Mouse (Mus musculus) right cerebral cortex, postnatal 14 days (tissue): ENCODE data around the gene Zcchc2.
A peak's percentile ranks its signal among the peaks of the same experiment; 100 is the strongest.

Experiments
- DNase-seq: peaks from one replicate; pipeline ENCODE4 v3.0.0; 2022

The Zcchc2 gene

DNA sequence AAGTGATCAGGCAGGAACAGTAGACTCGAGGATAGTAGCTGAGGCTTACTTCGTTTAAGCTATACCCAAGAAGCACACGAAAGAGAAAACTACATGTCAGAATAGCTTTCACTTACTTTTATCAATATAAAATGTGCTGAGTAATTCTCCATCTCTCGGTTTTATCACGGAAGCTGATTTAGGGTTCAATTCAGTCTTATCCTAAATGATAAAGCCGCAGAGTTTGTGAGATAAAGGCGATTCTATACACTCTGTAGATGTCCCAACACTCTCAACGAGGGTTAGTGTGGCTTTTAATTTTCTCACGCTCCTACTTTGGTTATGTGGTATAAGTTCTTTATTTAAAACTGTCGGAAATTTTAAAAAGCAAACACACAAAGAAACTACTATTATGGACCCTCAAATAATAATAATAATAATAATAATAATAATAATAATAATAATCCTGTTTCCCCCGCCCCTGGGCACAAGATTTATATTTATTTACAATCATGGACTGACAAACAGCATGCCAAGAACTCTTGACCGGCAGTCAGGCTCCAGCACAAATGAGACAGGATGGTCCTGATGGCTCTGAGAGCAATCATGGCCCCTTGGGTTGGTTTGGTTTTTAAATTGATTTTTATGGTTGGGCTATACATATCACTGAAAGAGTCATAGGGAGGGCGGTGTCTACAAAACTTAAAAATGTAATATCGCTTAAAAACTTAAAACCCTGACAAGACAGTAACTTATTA is 1.1 kb upstream of the Zcchc2 start:
- DNase-seq = no peak

DNA sequence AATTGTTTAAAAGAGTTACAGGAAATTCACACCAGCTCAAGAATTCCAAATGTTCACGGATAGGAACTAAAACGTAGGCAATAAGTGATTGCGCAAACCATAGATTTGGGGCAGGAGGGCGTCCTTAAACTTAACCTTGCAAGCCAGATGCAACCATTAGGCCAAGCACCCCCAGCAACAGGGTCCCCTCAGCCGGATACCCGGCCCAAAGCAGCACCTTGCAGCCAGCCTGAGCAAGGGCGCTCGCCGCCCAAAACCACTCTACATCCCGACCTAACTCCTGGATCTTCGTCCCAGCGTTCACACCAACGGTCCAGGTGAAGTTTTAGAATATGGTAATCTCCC is 594 bp upstream of the Zcchc2 start:
- no peak for DNase-seq

DNA sequence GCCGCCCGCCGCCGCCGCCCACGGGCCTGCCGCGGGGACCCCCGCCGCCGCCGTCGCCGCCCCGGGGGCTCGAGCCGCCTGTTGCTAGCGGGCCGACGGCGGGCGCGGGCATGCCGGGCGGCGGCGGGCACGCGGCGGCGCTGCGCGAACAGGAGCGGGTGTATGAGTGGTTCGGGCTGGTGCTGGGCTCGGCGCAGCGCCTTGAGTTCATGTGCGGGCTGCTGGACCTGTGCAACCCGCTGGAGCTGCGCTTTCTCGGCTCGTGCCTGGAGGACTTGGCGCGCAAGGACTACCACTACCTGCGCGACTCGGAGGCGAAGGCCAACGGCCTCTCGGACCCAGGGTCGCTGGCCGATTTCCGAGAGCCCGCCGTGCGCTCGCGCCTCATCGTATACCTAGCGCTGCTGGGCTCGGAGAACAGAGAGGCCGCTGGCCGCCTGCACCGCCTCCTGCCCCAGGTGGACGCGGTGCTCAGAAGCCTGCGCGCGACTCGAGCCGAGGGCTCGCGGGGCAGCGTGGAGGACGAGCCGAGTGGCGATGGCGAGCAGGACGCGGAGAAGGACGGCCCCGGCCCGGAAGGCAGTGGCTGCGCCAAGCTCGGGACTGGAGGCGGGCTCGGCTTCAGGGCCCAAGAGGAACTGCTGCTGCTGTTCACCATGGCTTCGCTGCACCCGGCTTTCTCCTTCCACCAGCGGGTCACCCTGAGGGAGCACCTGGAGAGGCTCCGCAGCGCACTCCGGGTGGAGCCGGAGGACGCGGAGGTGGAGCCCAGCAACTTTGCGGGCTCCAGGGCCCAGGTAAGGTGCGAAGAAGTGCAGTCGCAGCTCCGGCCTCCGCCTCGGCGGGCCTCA is 930 bp downstream of the Zcchc2 start:
- peak; percentile 70 for DNase-seq

DNA sequence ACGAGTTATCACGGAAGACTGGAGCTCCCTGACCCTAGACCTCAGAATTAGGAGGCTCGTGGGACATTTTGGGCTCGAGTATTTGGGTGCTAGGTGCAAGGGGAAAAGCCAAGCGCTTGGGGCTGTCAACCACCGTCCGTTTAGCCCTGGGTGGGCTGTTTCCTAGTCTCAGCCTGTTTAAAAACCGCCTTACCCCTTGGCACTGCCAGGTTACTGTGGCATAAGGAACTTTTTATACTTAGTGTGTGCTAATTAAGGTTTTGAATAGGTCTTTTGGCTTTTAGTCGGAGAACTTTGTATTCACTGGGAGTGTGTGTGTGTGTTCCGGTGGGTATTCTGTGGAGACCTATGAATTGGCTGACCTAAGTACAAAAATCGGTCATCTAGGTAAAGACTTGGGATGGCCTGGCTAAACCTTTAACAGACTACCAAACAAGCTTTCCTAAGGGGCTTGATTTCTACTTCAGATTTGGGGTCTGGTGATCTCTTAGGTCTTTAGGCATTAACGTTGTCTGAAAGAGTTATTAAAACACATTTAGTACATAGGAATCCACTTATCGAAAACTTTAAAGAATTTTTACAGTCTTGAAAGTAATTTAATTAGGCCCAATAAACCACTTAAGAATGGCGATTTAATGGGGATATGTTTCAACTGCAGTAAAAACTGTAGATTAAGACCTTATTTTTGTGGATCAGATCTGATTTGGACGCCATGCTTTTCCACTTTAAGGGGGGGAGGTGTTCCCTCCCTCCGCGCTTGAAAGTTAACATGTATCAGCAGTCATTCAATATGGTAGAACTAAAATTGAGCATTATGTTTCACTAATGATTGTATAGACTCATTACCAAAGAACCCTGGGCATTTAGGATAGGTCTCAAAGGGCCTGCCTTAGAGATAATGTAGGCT is 2.0 kb downstream of the Zcchc2 start:
- DNase-seq = no peak

GRCm38 (mm10) chr1:105993196-105993595 is 3.0 kb downstream of the Zcchc2 start:
- DNase-seq = no peak

DNA sequence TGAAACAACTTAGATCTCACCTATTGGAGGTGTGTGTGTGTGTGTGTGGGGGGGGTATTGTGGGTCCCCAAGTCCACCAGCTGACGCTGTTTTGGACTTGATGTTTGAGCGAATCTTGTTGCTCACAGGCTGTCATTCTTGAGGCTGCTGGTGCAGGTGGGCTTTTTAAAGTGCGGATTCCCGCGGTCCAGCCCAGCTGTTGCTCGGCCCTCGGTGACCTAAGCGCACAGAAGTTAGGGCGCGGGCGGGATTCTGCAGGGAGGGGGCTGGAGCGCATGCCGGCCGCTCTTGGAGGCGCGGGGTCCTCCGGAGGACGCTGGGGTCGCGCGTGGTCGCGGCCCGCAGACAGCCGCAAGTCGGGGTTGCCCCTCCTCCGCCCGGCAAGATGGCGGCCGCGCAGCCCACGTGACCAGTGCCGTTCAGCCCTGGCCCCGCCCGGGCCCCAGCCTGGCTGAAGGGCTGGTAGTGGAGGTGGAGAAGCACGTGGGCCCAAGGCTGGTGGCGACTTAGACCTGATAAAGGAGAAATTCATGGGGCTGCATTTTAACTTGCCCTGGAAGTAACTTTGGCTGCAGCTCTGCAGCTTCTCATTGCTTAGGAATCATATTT is 3.5 kb downstream of the Zcchc2 start:
- DNase-seq = peak; percentile 81

DNA sequence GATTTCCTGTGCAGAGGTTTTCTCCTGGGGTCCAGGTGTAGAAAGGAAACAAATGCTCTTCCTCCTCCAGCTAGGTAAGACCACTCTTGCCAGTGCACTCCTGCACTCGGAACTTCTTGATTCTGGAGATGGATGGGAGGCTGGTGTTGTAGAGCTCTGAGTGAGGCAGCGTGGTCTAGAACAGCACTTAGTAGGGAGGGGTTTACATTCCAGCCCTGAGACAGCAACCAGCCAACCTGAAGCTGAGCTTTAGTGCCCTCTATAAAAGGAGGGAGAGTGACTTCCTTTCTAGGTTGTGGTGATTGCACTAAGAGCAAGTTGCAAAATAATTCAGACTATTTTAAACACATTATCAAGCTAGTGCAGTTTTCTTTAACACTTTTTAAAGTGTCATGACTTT is 5.8 kb downstream of the Zcchc2 start:
- no peak for DNase-seq

GRCm38 (mm10) chr1:105997282-105997681 is 7.1 kb downstream of the Zcchc2 start:
- DNase-seq = no peak

- no peak for DNase-seq
Measured at GRCm38 (mm10) chr1:105999802-106000201, 9.6 kb downstream of the Zcchc2 start.

GRCm38 (mm10) chr1:106007581-106007980 is 17.4 kb downstream of the Zcchc2 start:
- no peak for DNase-seq

DNA sequence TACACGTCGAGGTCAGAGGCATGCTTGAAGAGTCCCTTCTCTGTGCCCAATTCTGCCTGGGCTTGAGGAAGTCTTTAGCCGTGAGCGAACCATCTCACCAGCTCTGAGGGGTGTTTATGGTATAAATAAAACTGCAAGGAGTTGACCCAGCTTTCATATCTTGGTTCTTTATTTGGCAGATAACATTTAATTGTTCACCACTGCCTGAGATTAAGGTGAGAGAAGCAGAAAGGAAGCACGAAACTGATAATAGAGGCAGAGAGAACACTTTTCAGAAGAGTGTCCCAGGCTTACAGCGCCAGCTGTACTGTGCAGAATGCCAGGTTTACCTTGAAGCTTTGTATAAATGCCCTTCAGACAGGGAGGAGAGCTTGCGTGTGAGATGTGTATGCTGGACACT is 20.9 kb downstream of the Zcchc2 start:
- no peak for DNase-seq

GRCm38 (mm10) chr1:106013759-106014158 is 23.6 kb downstream of the Zcchc2 start:
- no peak for DNase-seq

DNA sequence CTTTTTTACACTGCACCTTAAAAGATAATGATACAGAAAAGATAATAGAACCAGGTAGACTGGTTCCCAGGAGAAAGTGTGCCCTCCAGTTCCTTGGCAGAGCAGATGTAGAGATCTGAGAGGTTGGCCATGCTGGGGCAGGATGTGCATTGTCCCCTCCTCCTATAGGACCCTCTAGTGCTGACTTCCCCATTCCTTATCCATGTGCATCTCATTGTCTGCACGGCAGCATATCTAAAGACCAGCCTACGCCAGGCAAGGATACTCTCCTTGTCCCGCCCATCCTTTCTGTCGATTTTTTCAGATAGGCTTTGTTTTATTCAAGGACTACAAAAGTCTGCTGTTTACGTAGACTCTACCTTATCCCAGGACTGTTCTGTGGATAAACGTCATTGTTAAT is 26.1 kb downstream of the Zcchc2 start:
- DNase-seq = no peak

DNA sequence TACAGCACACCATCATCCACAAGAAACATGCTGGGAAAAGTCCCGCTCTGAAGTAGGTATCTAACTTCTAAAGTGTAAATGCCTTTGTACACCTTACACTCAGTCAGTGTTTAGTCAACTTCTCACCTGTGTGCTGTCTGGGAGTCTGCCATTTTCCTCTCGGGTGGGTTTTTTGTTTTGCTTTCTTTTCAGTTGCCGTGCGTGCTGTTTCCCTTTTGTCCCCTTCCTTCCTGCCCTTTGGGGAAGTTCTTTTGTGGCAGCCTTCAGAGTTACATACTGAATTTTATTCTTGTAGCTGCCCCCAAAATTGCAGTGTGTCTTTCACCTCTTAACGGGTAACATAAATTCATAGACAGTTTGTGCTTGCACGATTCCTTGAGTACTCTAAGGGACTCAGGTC is 29.6 kb downstream of the Zcchc2 start:
- no peak for DNase-seq

DNA sequence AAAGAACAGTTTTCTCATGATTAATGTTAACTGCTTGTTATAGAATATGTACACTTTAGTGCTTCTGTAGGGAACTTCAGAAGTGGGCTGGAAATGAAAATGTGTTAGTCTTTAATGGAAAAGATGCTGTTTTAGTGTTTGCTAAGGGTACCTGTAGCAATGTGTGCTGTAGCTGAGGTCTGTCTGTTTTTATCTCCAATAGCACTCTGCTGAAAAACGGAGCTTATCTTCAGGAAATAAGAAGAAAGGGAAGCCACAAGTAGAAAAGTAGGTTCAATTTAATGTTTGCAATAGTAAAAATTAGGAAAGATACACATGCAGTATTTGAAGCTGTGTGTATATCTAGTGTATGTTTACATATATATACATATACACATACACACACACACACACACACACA is 32.8 kb downstream of the Zcchc2 start:
- no peak for DNase-seq

- no peak for DNase-seq
Measured at GRCm38 (mm10) chr1:106024254-106024653, 34.0 kb downstream of the Zcchc2 start.

- DNase-seq = no peak
Measured at GRCm38 (mm10) chr1:106024778-106025177, 34.6 kb downstream of the Zcchc2 start.

DNA sequence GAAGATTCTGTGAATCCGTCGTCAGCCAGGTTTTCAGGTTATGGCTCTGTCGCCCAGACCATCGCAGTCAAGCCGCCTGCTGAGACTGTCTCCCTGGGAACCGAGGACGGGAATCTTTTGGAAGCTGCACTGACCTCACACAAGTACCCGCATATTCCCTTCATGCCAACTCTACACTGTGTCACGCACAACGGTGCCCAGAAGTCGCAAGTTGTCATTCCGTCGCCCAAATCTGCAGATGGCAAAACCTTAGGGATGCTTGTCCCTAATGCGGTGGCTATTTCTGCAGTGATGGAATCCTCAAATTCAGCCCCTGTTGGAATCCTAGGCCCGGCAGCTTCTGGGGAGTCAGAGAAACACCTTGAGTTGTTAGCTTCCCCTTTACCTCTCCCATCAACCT is 39.6 kb downstream of the Zcchc2 start:
- DNase-seq = no peak

DNA sequence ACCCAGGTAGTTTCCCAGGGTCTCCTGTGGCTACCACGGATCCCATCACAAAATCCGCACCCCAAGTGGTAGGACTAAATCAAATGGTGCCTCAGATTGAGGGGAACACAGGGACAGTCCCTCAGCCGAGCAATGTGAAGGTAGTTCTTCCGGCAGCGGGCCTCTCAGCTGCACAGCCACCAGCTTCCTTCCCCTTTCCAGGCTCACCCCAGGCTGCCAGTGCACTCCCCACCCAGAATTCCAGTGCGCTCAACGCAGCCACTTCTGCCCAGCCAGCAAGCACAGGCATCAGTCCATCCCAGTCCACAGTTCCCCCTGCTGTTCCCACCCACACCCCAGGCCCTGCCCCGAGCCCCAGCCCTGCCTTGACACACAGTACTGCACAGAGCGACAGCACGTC is 40.1 kb downstream of the Zcchc2 start:
- no peak for DNase-seq

DNA sequence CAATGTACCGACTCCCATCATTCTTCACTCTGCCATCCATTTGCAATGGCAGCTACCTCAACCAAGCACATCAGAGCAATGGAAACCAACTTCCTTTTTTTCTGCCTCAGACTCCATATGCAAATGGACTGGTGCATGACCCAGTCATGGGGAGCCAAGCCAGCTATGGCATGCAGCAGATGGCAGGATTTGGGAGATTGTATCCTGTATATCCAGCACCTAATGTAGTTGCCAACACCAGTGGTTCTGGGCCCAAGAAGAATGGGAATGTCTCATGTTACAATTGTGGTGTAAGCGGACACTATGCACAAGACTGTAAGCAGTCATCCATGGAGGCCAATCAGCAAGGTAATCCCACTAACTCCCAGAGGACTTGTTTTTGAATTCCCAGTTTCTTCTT is 40.7 kb downstream of the Zcchc2 start:
- DNase-seq = no peak

DNA sequence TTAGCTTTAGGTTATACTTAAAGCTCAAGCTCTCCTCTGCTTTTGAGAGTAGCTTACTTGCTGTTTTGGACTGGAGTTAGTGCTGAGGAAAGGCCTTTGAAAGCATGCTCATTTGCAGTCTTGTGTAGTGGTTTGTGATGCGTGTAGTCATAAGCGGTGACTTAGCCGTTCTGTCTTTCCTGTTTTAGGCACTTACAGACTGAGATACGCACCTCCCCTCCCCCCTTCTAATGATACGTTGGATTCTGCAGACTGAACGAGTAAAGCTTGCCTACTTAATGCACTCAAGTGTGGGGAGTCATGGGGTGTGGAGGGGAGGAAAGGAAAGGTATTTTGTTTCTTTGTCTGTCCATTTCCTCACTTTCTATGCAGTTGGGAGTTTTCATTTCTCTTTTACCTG is 41.7 kb downstream of the Zcchc2 start:
- no peak for DNase-seq

DNA sequence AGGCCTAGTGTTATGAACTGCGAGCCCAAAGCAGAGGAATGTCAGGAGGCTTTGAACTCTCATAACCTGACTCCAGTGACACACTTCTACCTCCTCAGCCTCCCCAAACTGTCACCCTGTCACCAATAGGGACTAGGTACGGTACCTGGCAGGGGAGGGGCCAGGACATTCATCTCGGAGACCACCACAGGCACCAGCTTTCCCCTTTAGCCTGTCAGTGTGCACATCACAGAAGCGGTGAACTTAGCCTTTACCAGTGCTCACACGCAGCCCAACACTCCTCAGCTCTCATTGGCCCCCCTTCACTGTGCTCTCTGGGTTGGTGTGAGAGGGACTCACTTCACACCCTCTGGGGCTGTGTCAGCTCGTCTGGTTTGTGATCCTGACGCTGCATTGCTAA is 44.6 kb downstream of the Zcchc2 start:
- no peak for DNase-seq
